Mouse (Mus musculus) liver, adult 2 months (tissue): Measurements from ENCODE around the gene Sall1. TPM values are rescaled to one million over a fixed set of nuclear protein-coding genes. Genes with fewer than 3 reads are reported as not detected.

Experiments used
- DNase-seq: peaks from one replicate; pipeline ENCODE4 v3.0.0-alpha.2; 2011; ENCODE audit warnings: low read depth, low spot score; ENCODE audit errors: extremely low read depth
- H3K27ac ChIP-seq: fragments of 200-500 bp; replicated peaks from 2 replicates; pipeline ENCODE4 v1.5.1; 2012; ENCODE audit warnings: low read depth, mild to moderate bottlenecking, control low read depth, inconsistent platforms, low read length; ENCODE audit not compliant: insufficient read depth
- H3K27me3 ChIP-seq: fragments of 200-500 bp; 2 replicates; pipeline ENCODE4 v1.6.1; 2012; ENCODE audit warnings: mild to moderate bottlenecking, moderate library complexity, low read length, inconsistent platforms; ENCODE audit not compliant: control insufficient read depth, insufficient read depth
- H3K36me3 ChIP-seq: fragments of 200-500 bp; 2 replicates; pipeline ENCODE4 v1.6.1; 2012; ENCODE audit warnings: low read length, inconsistent platforms; ENCODE audit not compliant: control insufficient read depth, insufficient read depth
- H3K4me1 ChIP-seq: fragments of 200-500 bp; 2 replicates; pipeline ENCODE4 v1.6.1; 2011; ENCODE audit warnings: low read length; ENCODE audit not compliant: control insufficient read depth, insufficient read depth
- H3K4me3 ChIP-seq: fragments of 200-500 bp; 2 replicates; pipeline ENCODE4 v1.5.1; 2011; ENCODE audit warnings: low read depth, mild to moderate bottlenecking, control low read depth, low read length, moderate library complexity; ENCODE audit not compliant: insufficient read depth
- H3K79me2 ChIP-seq: fragments of 200-500 bp; 2 replicates; pipeline ENCODE4 v1.6.1; 2012; ENCODE audit warnings: inconsistent platforms, mild to moderate bottlenecking, low read length, moderate library complexity; ENCODE audit not compliant: control insufficient read depth, insufficient read depth
- H3K9ac ChIP-seq: fragments of 200-500 bp; 2 replicates; pipeline ENCODE4 v1.6.1; 2012; ENCODE audit warnings: low read depth, mild to moderate bottlenecking, control low read depth, inconsistent platforms, low read length
- CTCF ChIP-seq: fragments of 200-500 bp; IDR thresholded peaks from 2 replicates; pipeline ENCODE4 v1.5.1; 2011; ENCODE audit warnings: low read depth, low read length, control low read depth
- POLR2A ChIP-seq: fragments of 200-500 bp; IDR thresholded peaks from 2 replicates; pipeline ENCODE4 v1.6.1; 2011; ENCODE audit warnings: low read length, control low read depth; ENCODE audit not compliant: insufficient read depth; ENCODE audit errors: extremely low read depth
- WGBS: fragments of 180-500 bp; shearing (Covaris S2); methylation state at CpG from one replicate; pipeline ENCODE4 v1.1.7; 2018; 5-methylcytosine and 5-hydroxymethylcytosine counted together
- polyA plus RNA-seq: library from polyadenylated mRNA; depleted of rRNA; stranded (reverse); fragments of >200 nt; gene quantifications from 2 replicates; pipeline ENCODE4 v1.2.3, GENCODE M21; 2012
- total RNA-seq: library from RNA; depleted of rRNA; stranded (reverse); fragments of >200 nt; gene quantifications from 2 replicates; pipeline ENCODE4 v1.2.3, GENCODE M21; 2014

Sall1 gene
- total and polyA plus RNA-seq, 2 experiments: 6.2 to 19.4 TPM

GRCm38 (mm10) chr8:89042118-89042460, 1.9 kb downstream of the Sall1 start:
- Histone ChIP-seq H3K27me3 (no peaks in the 10 kb centered on the region), H3K79me2 (peaks cover 2% of the 10 kb centered on the region; the same call in 1 of the 2 replicates), H3K4me3 (peak overlapping the region; percentile 96), H3K27ac (peak overlapping the region; percentile 99), H3K36me3 (no peaks in the 10 kb centered on the region), H3K4me1 (peaks cover 22% of the 10 kb centered on the region), H3K9ac (peak overlapping the region; percentile 94)
- WGBS: 1% methylated on average over 35 of the region's 35 CpGs
- TF ChIP-seq POLR2A: no peak
- TF ChIP-seq CTCF: no peak
- no peak for DNase-seq

- under 1% methylated on average over 55 of the region's 55 CpGs for WGBS
- Histone ChIP-seq H3K36me3 (no peaks in the 10 kb centered on the region), H3K27me3 (no peaks in the 10 kb centered on the region), H3K27ac (peak overlapping the region; percentile 99), H3K4me3 (peak overlapping the region; percentile 96), H3K79me2 (peaks cover 2% of the 10 kb centered on the region; the same call in 1 of the 2 replicates), H3K9ac (peak overlapping the region; percentile 94), H3K4me1 (peaks cover 22% of the 10 kb centered on the region)
- TF ChIP-seq CTCF (no peak), POLR2A (no peak)
- DNase-seq: peak; percentile 55
Measured at GRCm38 (mm10) chr8:89041421-89042117, 2.4 kb downstream of the Sall1 start.

- Histone ChIP-seq H3K4me1 (peaks cover 19% of the 10 kb centered on the region), H3K27ac (peak overlapping the region; percentile 99), H3K79me2 (peaks cover 2% of the 10 kb centered on the region; the same call in 1 of the 2 replicates), H3K4me3 (peak overlapping the region; percentile 96), H3K9ac (peak overlapping the region; percentile 94), H3K27me3 (no peaks in the 10 kb centered on the region), H3K36me3 (no peaks in the 10 kb centered on the region)
- DNase-seq: peak; percentile 83
- WGBS: 2% methylated on average over 40 of the region's 40 CpGs
- TF ChIP-seq POLR2A (peak; percentile 54; the same call in 1 of the 2 replicates), CTCF (0 out of 2 replicates have a peak, but pooled peaks have one; percentile 0)
Measured at GRCm38 (mm10) chr8:89040751-89041420, 3.1 kb downstream of the Sall1 start.

GRCm38 (mm10) chr8:89039890-89040289, 4.1 kb downstream of the Sall1 start:
- H3K27ac ChIP-seq: peak overlapping the region; percentile 54
- DNase-seq: peak; percentile 67
- H3K79me2 ChIP-seq: 0 out of 2 replicates have a peak, but pooled peaks cover 2% of the 10 kb centered on the region
- no peaks in the 10 kb centered on the region for H3K27me3 ChIP-seq
- TF ChIP-seq POLR2A (no peak), CTCF (no peak)
- H3K9ac ChIP-seq: peak overlapping the region; percentile 42; the same call in 1 of the 2 replicates
- no peaks in the 10 kb centered on the region for H3K36me3 ChIP-seq
- H3K4me1 ChIP-seq: peaks cover 12% of the 10 kb centered on the region
- 23% methylated on average over 6 of the region's 6 CpGs for WGBS
- H3K4me3 ChIP-seq: no peak overlapping the region; the same call in 1 of the 2 replicates

- Histone ChIP-seq H3K4me3 (no peak overlapping the region), H3K4me1 (peaks cover 7% of the 10 kb centered on the region), H3K36me3 (no peaks in the 10 kb centered on the region), H3K79me2 (peaks cover 4% of the 10 kb centered on the region; the same call in 1 of the 2 replicates), H3K27me3 (no peaks in the 10 kb centered on the region), H3K27ac (0 out of 2 replicates have a peak overlapping the region, but pooled peaks have one; percentile 38), H3K9ac (no peak overlapping the region)
- no peak for DNase-seq
- 57% methylated on average over 4 of the region's 4 CpGs for WGBS
- TF ChIP-seq CTCF (no peak), POLR2A (no peak)
Measured at GRCm38 (mm10) chr8:89038920-89039319, 5.0 kb downstream of the Sall1 start.
